Mouse (Mus musculus): ENCODE results near the gene A030005L19Rik. TPM values are rescaled to one million over a fixed set of nuclear protein-coding genes. Genes with fewer than 3 reads are reported as not detected.

The A030005L19Rik gene
- polyA plus RNA-seq, 1 experiment from 2014 or later = 0.58 TPM

DNA sequence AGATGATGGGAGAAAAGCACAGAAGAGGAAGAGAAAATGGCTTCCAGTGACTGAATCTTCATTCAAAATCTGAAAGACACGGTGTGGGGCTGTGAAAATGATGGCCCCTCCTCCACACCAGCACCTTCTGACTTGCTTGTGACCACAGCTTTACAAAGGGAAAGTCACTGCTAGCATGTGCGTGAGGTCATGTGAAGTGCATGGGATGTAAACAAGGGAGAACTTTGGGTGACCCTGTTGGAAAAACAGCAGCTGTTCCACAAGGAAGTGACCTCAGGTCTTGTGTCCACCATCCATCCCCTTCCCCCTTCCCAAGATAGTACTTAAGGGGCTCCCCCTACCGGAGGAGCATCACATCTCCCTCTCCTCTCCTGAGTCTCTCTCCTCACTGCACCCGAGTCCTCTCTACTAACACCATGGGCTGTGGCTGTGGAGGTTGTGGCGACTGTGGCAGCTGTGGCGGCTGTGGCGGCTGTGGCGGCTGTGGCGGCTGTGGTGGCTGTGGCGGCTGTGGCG, 46.8 kb downstream of the A030005L19Rik start, which contains the start of gene Gm47955:
TSS of gene Gm47955 (plus strand) at position 417 of the 516 bp plus-strand sequence.
- no peaks in the 10 kb centered on the region for H3K36me3 ChIP-seq (ENCODE audit: control insufficient read depth, insufficient read depth, low read length)
- H3K27me3 ChIP-seq (replicated peaks; ENCODE audit: control insufficient read depth, insufficient read depth, low read length) = no peaks in the 10 kb centered on the region
- no peak for ATAC-seq (ENCODE audit: low read depth)
- no peak within 1 kb of the TSS for H3K4me3 ChIP-seq (ENCODE audit: low read depth, low read length)
- no peak for DNase-seq (ENCODE audit: low spot score)
- no peak within 1 kb of the TSS for H3K27ac ChIP-seq (replicated peaks; ENCODE audit: low read depth, low read length)
- no peaks in the 10 kb centered on the region for H3K4me1 ChIP-seq (ENCODE audit: control insufficient read depth, insufficient read depth, low read length)
- H3K9ac ChIP-seq (ENCODE audit: low read depth, low read length) = no peak within 1 kb of the TSS
- 94% methylated on average over 11 of the region's 11 CpGs for WGBS
- H3K4me2 ChIP-seq (ENCODE audit: low read depth, low read length) = no peak within 1 kb of the TSS
- 0 out of 2 replicates have a peak, but pooled peaks cover 5% of the 10 kb centered on the region for H3K9me3 ChIP-seq (ENCODE audit: control insufficient read depth, low read length)

Other genes starting within 250 kb of the A030005L19Rik start
- gene Mff, start 188.4 kb upstream of the A030005L19Rik start, polyA plus RNA-seq (2014; fragmentation: Nextera tagmentation; extraction: Ambion mirVana) = 216 and 220 TPM in 2 replicates
- gene Tm4sf20, start 144.9 kb upstream of the A030005L19Rik start, polyA plus RNA-seq (2014; fragmentation: Nextera tagmentation; extraction: Ambion mirVana) = 0.11 TPM in 1 of 2 replicates, not detected in the other
- gene Gm47791, start 142.1 kb upstream of the A030005L19Rik start, polyA plus RNA-seq (2014; fragmentation: Nextera tagmentation; extraction: Ambion mirVana) = not detected in 2 replicates
- 41.9 and 42.4 TPM in 2 replicates for gene Agfg1, start 73.8 kb upstream of the A030005L19Rik start, polyA plus RNA-seq (2014; fragmentation: Nextera tagmentation; extraction: Ambion mirVana)
- gene A030014E15Rik, start 11.6 kb downstream of the A030005L19Rik start, polyA plus RNA-seq (2014; fragmentation: Nextera tagmentation; extraction: Ambion mirVana) = 0.29 TPM in 1 of 2 replicates, not detected in the other
- not detected in 2 replicates for gene Gm6217, start 18.1 kb downstream of the A030005L19Rik start, polyA plus RNA-seq (2014; fragmentation: Nextera tagmentation; extraction: Ambion mirVana)
- not detected in 2 replicates for gene A030003K21Rik, start 30.1 kb downstream of the A030005L19Rik start, polyA plus RNA-seq (2014; fragmentation: Nextera tagmentation; extraction: Ambion mirVana)
- gene Gm7544, start 42.7 kb downstream of the A030005L19Rik start, polyA plus RNA-seq (2014; fragmentation: Nextera tagmentation; extraction: Ambion mirVana) = not detected in 2 replicates
- not detected in 2 replicates for gene Gm47955, start 47.0 kb downstream of the A030005L19Rik start, polyA plus RNA-seq (2014; fragmentation: Nextera tagmentation; extraction: Ambion mirVana)
- gene Gm47959, start 87.2 kb downstream of the A030005L19Rik start, polyA plus RNA-seq (2014; fragmentation: Nextera tagmentation; extraction: Ambion mirVana) = not detected in 2 replicates
- gene Slc19a3, start 125.1 kb downstream of the A030005L19Rik start, polyA plus RNA-seq (2014; fragmentation: Nextera tagmentation; extraction: Ambion mirVana) = 0.29 and 0.72 TPM in 2 replicates
- 0.36 TPM in 1 of 2 replicates, not detected in the other for gene Krtap28-10, start 129.2 kb downstream of the A030005L19Rik start, polyA plus RNA-seq (2014; fragmentation: Nextera tagmentation; extraction: Ambion mirVana)
- gene Gm47969, start 131.6 kb downstream of the A030005L19Rik start, polyA plus RNA-seq (2014; fragmentation: Nextera tagmentation; extraction: Ambion mirVana) = not detected in 2 replicates
- not detected in 2 replicates for gene A030005K14Rik, start 146.1 kb downstream of the A030005L19Rik start, polyA plus RNA-seq (2014; fragmentation: Nextera tagmentation; extraction: Ambion mirVana)
- 0.29 TPM in 1 of 2 replicates, not detected in the other for gene Krtap28-13, start 147.6 kb downstream of the A030005L19Rik start, polyA plus RNA-seq (2014; fragmentation: Nextera tagmentation; extraction: Ambion mirVana)
- 0.47 and 1.1 TPM in 2 replicates for gene Ccl20, start 203.4 kb downstream of the A030005L19Rik start, polyA plus RNA-seq (2014; fragmentation: Nextera tagmentation; extraction: Ambion mirVana)
- gene Daw1, start 246.4 kb downstream of the A030005L19Rik start, polyA plus RNA-seq (2014; fragmentation: Nextera tagmentation; extraction: Ambion mirVana) = 0.48 and 0.78 TPM in 2 replicates

Data from embryonic facial prominence, embryonic 14.5 days (tissue).